ENCODE assay signal across 7 mouse cellular contexts in genomic region chrX:107815502-107816217, GRCm38 (mm10). TPM values are rescaled to one million over a fixed set of nuclear protein-coding genes. Genes with fewer than 3 reads are reported as not detected.
DNase-seq lines count a peak whose midpoint lies in the region; ATAC-seq and TF ChIP-seq lines count a peak whose summit lies in the region.

No protein-coding gene starts in this region.

- H3K4me1 ChIP-seq in G1E (ENCODE audit: insufficient read depth, low read depth, low read length) = peaks cover 4% of the 10 kb centered on the region; the same call in 1 of the 2 replicates

- no peak for TF ChIP-seq CTCF in G1E (IDR thresholded peaks at IDR 0.05; ENCODE audit: low read depth, low read length)

- no peaks in the 10 kb centered on the region for H3K27me3 ChIP-seq in G1E (ENCODE audit: insufficient read depth, low read length)

- H3K9me3 ChIP-seq in G1E (replicated peaks) = no peaks in the 10 kb centered on the region

- no peaks in the 10 kb centered on the region for H3K36me3 ChIP-seq in G1E (replicated peaks)

- intact Hi-C loops in heart, postnatal 36 days (cut with DNase I) = loop anchor here (1.0 to 10.0 kb wide), 2 partner anchors 722 to 1199 kb away; partner anchors contain the start of gene Hmgn5

- DNase-seq in G1E (ENCODE audit: low spot score) = no peak
- peak; percentile 3 for DNase-seq in brain, embryonic 18.5 days (ENCODE audit: low read depth, low spot score)
- peak; percentile 8 for DNase-seq in fat pad, adult 2 months (ENCODE audit: extremely low read depth, low read depth, low spot score)
- DNase-seq in heart, postnatal 36 days = peak; percentile 13 to 37
- peak; percentile 1 to 3 for DNase-seq in layer of hippocampus, adult 18-20 months (ENCODE audit: low spot score in 2 of 2)
- peak; percentile 15 for DNase-seq in lung, postnatal 10 days
- peak; percentile 29 for DNase-seq in ovary, postnatal 36 days (ENCODE audit: low spot score)

- peak overlapping the region; percentile 71 for H3K4me3 ChIP-seq in G1E (ENCODE audit: low read depth, low read length)

- peak; percentile 40 for ATAC-seq in G1E (ENCODE audit: extremely low read depth, insufficient number of reproducible peaks, low FRiP score, poor library complexity, severe bottlenecking)

RNA-seq across cellular contexts. Expression of gene 2610002M06Rik, which starts 0.5 kb away (rescaled TPM):
- total RNA-seq in G1E (2014; fragmentation: Nextera tagmentation) (24.0 and 25.1 TPM in 2 replicates), G1E (2017) (28.2 and 30.2 TPM in 2 replicates)
- polyA plus RNA-seq in G1E (2012) = 3.8 and 4.6 TPM in 2 replicates
- total RNA-seq in heart, postnatal 36 days (2021) = 1 to 10 TPM; 5.2 to 8.3 TPM
- 10 to 100 TPM; 26.2 to 32.7 TPM for total RNA-seq in layer of hippocampus, adult 18-20 months (2021)

RNA-seq across cellular contexts. Expression of gene Tent5d, which starts 23.3 kb away (rescaled TPM):
- total RNA-seq in G1E (2014; fragmentation: Nextera tagmentation) = 4.0 and 5.7 TPM in 2 replicates
- total RNA-seq in G1E (2017) = 2.9 and 3.8 TPM in 2 replicates
- not detected in 2 replicates for polyA plus RNA-seq in G1E (2012)
- total RNA-seq in heart, postnatal 36 days (2021) = not detected
- not detected for total RNA-seq in layer of hippocampus, adult 18-20 months (2021)
